Mouse (Mus musculus) myocyte (in vitro differentiated cells): ENCODE measurements around the gene Trappc2.

Experiments used
- CEBPB ChIP-seq: IDR thresholded peaks from 2 replicates; pipeline ENCODE4 v1.6.1; 2011; ENCODE audit warnings: mild to moderate bottlenecking, moderate library complexity; ENCODE audit not compliant: poor library complexity, insufficient read depth, severe bottlenecking
- MAX ChIP-seq: IDR thresholded peaks from one replicate; pipeline ENCODE4 v1.6.1; 2011; ENCODE audit warnings: low read depth, mild to moderate bottlenecking, control low read depth
- MYOD1 ChIP-seq, 3 experiments: IDR thresholded peaks; one replicate each; pipeline ENCODE4 v1.6.1; 2011; ENCODE audit warnings: control low read depth in 2 of 3, low read depth in 2 of 3, mild to moderate bottlenecking in 2 of 3, moderate library complexity in 1 of 3; ENCODE audit not compliant: insufficient read length in 2 of 3, control insufficient read depth in 1 of 3
- MYOG ChIP-seq, 3 experiments: IDR thresholded peaks; one replicate each; pipeline ENCODE4 v1.6.1; 2011; ENCODE audit warnings: control low read depth in 2 of 3, low read depth in 2 of 3, mild to moderate bottlenecking in 2 of 3; ENCODE audit not compliant: insufficient read length in 2 of 3, control insufficient read depth in 1 of 3, insufficient read depth in 1 of 3
- POLR2A ChIP-seq: IDR thresholded peaks from one replicate; pipeline ENCODE4 v1.6.1; 2011; ENCODE audit warnings: low read depth, mild to moderate bottlenecking, control low read depth, moderate library complexity; ENCODE audit not compliant: insufficient read length
- POLR2AphosphoS2 ChIP-seq: IDR thresholded peaks from one replicate; pipeline ENCODE4 v1.6.1; 2011; ENCODE audit warnings: low read depth, control low read depth; ENCODE audit not compliant: insufficient read length
- SRF ChIP-seq: IDR thresholded peaks from one replicate; pipeline ENCODE4 v1.6.1; 2011; ENCODE audit warnings: low read depth; ENCODE audit not compliant: control insufficient read depth, insufficient read length
- TCF12 ChIP-seq: IDR thresholded peaks from one replicate; pipeline ENCODE4 v1.6.1; 2011; ENCODE audit warnings: mild to moderate bottlenecking, control low read depth; ENCODE audit not compliant: poor library complexity, insufficient read depth, severe bottlenecking
- TCF3 ChIP-seq: IDR thresholded peaks from one replicate; pipeline ENCODE4 v1.6.1; 2011; ENCODE audit warnings: low read depth, control low read depth; ENCODE audit not compliant: insufficient read length
- USF1 ChIP-seq: IDR thresholded peaks from one replicate; pipeline ENCODE4 v1.6.1; 2011; ENCODE audit warnings: low read depth, mild to moderate bottlenecking, control low read depth, moderate library complexity

DNA sequence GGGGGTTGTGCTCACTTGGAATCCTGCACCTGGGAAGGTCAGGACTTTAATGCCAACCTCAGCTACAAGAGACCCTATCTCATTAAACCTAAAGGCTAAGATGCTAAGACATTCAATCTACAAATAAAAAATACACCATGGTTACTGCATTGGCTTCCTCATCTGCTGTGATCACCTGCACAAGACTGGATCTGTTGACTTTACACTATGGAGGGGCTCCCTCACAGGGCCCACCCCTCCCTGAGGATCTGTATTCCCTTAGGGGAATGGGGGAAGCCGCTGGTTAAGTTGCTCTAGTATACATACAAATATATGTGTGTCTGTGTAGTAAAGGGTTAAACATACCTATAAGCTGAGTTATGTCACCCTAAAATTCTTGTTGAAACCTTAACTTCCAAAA, 15.2 kb downstream of the Trappc2 start:
- TF ChIP-seq USF1 (no peak), POLR2A (no peak), MYOG (IDR thresholded peaks at IDR 0.05; ENCODE audit: control insufficient read depth in 1 of 3, insufficient read depth in 1 of 3, insufficient read length in 2 of 3, low read depth in 2 of 3) (no peak), TCF12 (no peak), SRF (no peak), MAX (no peak), POLR2AphosphoS2 (no peak), TCF3 (no peak), MYOD1 (IDR thresholded peaks at IDR 0.05; ENCODE audit: control insufficient read depth in 1 of 3, insufficient read length in 2 of 3, low read depth in 2 of 3) (no peak), CEBPB (no peak)
